Mouse (Mus musculus): ENCODE results near the gene Npas2. TPM values are rescaled to one million over a fixed set of nuclear protein-coding genes. Genes with fewer than 3 reads are reported as not detected.

The Npas2 gene
- polyA plus RNA-seq, 1 experiment from 2014 or later: 1.2 TPM

DNA sequence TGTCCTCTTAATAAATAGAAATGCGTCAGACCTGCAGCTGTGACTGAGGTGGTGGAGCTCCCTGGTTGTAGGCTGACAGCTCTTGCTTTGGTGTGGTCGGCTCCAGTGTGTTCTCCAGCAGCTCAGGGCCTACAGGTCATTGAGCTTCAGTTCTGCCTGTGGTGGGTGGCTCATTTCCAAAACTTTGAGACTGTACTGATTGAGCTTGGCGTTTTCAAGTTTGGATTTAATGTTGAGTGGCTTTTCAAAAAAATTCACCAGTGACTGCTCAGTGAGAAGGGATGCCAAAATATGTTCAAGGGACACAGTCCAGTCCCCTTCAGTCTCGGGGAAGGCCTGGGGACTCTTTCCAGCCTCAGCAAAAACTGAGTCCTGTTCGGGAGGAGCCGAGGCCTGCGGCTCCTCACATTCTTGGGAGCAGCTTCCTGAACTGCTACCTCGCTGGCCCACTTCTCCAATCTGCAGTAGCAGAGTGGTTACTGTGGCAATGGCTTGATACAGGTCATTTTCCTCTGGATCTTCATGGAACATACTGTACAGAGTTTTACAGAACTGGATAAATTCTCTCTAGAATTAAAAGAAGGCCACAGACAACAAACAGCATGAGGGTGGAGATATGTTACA lies 178.8 kb downstream of the Npas2 start:
- Histone ChIP-seq H3K27ac (ENCODE audit: low read depth, low read length) (no peak overlapping the region), H3K4me3 (ENCODE audit: low read length) (no peak overlapping the region), H3K4me2 (ENCODE audit: low read length) (no peak overlapping the region), H3K27me3 (replicated peaks; ENCODE audit: control insufficient read depth, insufficient read depth, low read length) (no peaks in the 10 kb centered on the region), H3K9ac (ENCODE audit: low read depth, low read length) (no peak overlapping the region), H3K9me3 (ENCODE audit: control insufficient read depth, low read length) (no peaks in the 10 kb centered on the region), H3K4me1 (ENCODE audit: control insufficient read depth, insufficient read depth, low read depth, low read length) (peaks cover 10% of the 10 kb centered on the region), H3K36me3 (ENCODE audit: control insufficient read depth, insufficient read depth, low read length) (peaks cover 24% of the 10 kb centered on the region)
- 82% methylated on average over 8 of the region's 8 CpGs for WGBS
- no peak for ATAC-seq

DNA sequence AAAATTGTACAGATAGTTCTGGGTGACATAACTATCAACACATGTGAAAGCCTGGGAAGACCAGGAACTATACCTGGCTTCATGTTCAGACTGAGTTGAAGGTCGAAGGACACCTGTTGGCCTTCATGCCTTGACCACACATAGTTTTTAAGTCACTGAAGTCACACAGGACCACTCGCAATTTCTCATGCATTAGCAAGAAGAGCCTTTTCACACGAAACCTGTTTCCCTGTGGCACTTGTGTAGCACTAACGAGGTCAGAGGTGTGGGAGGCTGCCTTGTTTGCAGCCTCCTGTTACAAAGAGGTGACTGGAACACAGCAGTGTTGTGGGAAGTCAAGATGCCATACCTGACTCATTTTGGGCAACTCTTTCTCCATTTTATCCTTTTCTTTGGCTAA lies 179.8 kb downstream of the Npas2 start:
- Histone ChIP-seq H3K4me1 (ENCODE audit: control insufficient read depth, insufficient read depth, low read depth, low read length) (peaks cover 10% of the 10 kb centered on the region), H3K4me3 (ENCODE audit: low read length) (no peak overlapping the region), H3K36me3 (ENCODE audit: control insufficient read depth, insufficient read depth, low read length) (peaks cover 24% of the 10 kb centered on the region), H3K9ac (ENCODE audit: low read depth, low read length) (no peak overlapping the region), H3K27me3 (replicated peaks; ENCODE audit: control insufficient read depth, insufficient read depth, low read length) (no peaks in the 10 kb centered on the region), H3K9me3 (ENCODE audit: control insufficient read depth, low read length) (no peaks in the 10 kb centered on the region), H3K27ac (ENCODE audit: low read depth, low read length) (no peak overlapping the region), H3K4me2 (ENCODE audit: low read length) (no peak overlapping the region)
- 72% methylated on average over 4 of the region's 4 CpGs for WGBS
- no peak for ATAC-seq

DNA sequence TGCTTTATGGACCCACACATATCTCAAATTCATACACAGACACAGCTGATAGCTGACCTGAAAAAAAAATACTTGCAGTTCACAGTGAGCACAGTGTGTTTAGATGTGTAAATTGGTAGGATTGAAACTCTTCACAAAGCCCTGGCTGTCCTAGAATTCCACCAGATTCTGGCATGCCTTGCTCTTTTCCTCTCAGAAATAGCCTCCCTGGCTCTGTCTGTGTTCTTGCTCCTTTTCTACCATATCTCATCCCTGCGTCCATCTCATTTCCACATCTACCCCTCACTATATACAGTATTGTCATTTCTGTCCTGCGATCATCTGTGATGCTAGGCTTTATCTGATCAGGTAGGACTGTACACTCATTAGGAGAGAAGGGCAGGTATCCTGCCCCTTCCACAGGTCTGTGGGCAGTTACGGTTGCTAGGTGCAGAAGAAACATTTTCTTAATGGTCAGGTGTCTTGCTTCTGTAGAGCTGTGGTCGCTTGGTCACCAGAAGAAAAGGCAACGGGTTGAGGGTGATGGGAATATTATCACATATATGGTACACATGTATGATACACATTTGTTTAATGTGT lies 180.8 kb downstream of the Npas2 start:
- Histone ChIP-seq H3K9ac (ENCODE audit: low read depth, low read length) (no peak overlapping the region), H3K9me3 (ENCODE audit: control insufficient read depth, low read length) (no peaks in the 10 kb centered on the region), H3K4me3 (ENCODE audit: low read length) (no peak overlapping the region), H3K27ac (ENCODE audit: low read depth, low read length) (no peak overlapping the region), H3K4me2 (ENCODE audit: low read length) (no peak overlapping the region), H3K4me1 (ENCODE audit: control insufficient read depth, insufficient read depth, low read depth, low read length) (peaks cover 4% of the 10 kb centered on the region), H3K36me3 (ENCODE audit: control insufficient read depth, insufficient read depth, low read length) (peaks cover 24% of the 10 kb centered on the region), H3K27me3 (replicated peaks; ENCODE audit: control insufficient read depth, insufficient read depth, low read length) (no peaks in the 10 kb centered on the region)
- no peak for ATAC-seq
- 89% methylated on average over 5 of the region's 5 CpGs for WGBS

DNA sequence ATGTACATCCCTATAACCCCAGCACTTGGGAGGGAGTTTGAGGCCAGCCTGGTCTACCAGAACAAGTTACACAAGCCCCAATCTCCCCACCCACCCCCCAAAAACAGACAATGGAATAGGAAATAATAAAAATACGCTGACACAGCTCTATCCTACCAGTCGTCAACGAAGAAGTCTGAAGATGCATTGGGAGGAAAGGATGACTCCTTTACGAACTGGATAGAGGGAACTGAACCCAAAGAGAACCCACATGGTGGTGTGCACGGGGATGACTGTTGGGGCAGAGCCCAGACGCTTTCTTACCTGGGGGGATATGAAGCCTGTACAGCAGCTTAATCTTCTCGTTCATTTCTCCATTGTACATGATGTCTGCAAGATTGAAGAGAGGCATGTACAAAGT lies 182.6 kb downstream of the Npas2 start:
- 84% methylated on average over 7 of the region's 7 CpGs for WGBS
- Histone ChIP-seq H3K4me3 (ENCODE audit: low read length) (no peak overlapping the region), H3K9me3 (ENCODE audit: control insufficient read depth, low read length) (no peaks in the 10 kb centered on the region), H3K4me2 (ENCODE audit: low read length) (no peak overlapping the region), H3K27me3 (replicated peaks; ENCODE audit: control insufficient read depth, insufficient read depth, low read length) (no peaks in the 10 kb centered on the region), H3K4me1 (ENCODE audit: control insufficient read depth, insufficient read depth, low read depth, low read length) (no peaks in the 10 kb centered on the region), H3K27ac (ENCODE audit: low read depth, low read length) (no peak overlapping the region), H3K9ac (ENCODE audit: low read depth, low read length) (no peak overlapping the region), H3K36me3 (ENCODE audit: control insufficient read depth, insufficient read depth, low read length) (peaks cover 14% of the 10 kb centered on the region)
- no peak for ATAC-seq

DNA sequence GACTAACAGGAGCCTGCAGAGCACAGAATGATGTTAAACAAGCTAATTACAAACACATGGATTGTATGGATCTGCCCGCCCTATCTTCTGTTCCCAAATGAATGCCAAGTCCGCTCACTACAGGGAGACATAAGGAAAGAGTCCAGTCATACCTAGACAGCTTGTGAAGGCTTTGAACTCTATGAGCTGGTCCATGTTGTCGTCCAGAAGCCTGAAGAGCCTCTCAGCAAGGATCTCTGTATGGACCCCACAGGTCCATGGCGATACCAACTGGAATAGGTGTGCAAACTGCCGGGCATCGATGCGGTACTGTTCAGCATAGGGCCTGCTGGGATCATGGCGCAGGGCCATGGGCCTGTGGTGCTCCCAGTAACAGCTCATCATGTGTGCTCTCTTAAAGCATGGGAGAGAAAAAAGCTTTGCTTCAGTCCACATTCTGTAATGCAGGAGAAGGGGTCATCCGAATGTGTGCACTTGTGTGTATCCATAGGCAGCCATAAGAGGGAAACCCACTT lies 183.3 kb downstream of the Npas2 start:
- 0 out of 2 replicates have a peak, but pooled peaks have one; percentile 4 for ATAC-seq
- Histone ChIP-seq H3K27ac (ENCODE audit: low read depth, low read length) (no peak overlapping the region), H3K27me3 (replicated peaks; ENCODE audit: control insufficient read depth, insufficient read depth, low read length) (no peaks in the 10 kb centered on the region), H3K9ac (ENCODE audit: low read depth, low read length) (no peak overlapping the region), H3K4me1 (ENCODE audit: control insufficient read depth, insufficient read depth, low read depth, low read length) (no peaks in the 10 kb centered on the region), H3K36me3 (ENCODE audit: control insufficient read depth, insufficient read depth, low read length) (peaks cover 8% of the 10 kb centered on the region; the same call in 1 of the 2 replicates), H3K4me3 (ENCODE audit: low read length) (no peak overlapping the region), H3K4me2 (ENCODE audit: low read length) (no peak overlapping the region), H3K9me3 (ENCODE audit: control insufficient read depth, low read length) (no peaks in the 10 kb centered on the region)
- 89% methylated on average over 9 of the region's 9 CpGs for WGBS

DNA sequence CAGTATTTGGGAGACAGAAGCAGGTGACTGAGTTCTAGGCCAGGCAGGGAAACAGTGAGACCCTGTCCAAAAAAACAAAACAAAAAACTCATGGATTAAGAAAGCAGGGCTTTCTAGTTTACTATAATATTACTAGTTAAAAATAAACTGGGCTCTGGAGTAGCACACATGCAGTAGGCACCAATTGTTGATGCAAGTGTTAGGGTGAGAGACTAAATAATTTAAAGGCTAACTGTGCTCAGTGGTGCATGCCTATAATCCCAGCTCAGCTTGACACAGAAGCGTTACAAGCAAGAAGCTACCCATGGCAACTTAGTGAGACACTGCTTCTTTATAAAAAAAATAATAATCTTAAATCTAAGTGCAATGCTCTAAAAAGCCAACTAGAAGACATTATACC lies 185.0 kb downstream of the Npas2 start:
- WGBS: 64% methylated on average over 1 of the region's 1 CpGs
- no peak for ATAC-seq

DNA sequence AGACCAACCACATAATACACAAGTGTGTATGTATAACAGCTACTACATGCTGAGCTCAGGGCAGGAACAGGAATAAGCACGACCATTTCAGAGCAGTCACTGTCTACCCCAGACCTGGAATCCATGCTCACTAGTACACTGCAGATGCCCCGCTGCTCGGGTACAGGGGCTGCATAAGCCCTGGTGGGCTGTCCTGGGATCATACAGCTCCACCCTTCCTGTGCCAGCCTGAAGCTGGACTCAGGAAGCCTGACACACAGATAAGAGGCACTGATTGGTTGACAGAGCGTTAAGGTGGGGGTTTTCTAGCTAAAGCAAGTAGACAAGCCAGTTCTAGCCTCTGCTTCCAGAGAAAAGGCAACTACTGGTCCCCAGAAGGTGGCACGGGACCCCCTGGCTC lies 185.5 kb downstream of the Npas2 start:
- ATAC-seq: no peak
- H3K4me3 ChIP-seq (ENCODE audit: low read length): no peak overlapping the region
- H3K27me3 ChIP-seq (replicated peaks; ENCODE audit: control insufficient read depth, insufficient read depth, low read length): no peaks in the 10 kb centered on the region
- H3K9ac ChIP-seq (ENCODE audit: low read depth, low read length): no peak overlapping the region
- no peak overlapping the region for H3K4me2 ChIP-seq (ENCODE audit: low read length)
- H3K27ac ChIP-seq (ENCODE audit: low read depth, low read length): no peak overlapping the region
- no peaks in the 10 kb centered on the region for H3K4me1 ChIP-seq (ENCODE audit: control insufficient read depth, insufficient read depth, low read depth, low read length)
- WGBS: 76% methylated on average over 5 of the region's 5 CpGs
- H3K36me3 ChIP-seq (ENCODE audit: control insufficient read depth, insufficient read depth, low read length): no peaks in the 10 kb centered on the region
- no peaks in the 10 kb centered on the region for H3K9me3 ChIP-seq (ENCODE audit: control insufficient read depth, low read length)

More for the DNA sequence above, 185.0 kb downstream of the Npas2 start:
- H3K9ac ChIP-seq (ENCODE audit: low read depth, low read length): no peak overlapping the region
- H3K4me1 ChIP-seq (ENCODE audit: control insufficient read depth, insufficient read depth, low read depth, low read length): no peaks in the 10 kb centered on the region
- no peaks in the 10 kb centered on the region for H3K27me3 ChIP-seq (replicated peaks; ENCODE audit: control insufficient read depth, insufficient read depth, low read length)
- no peak overlapping the region for H3K27ac ChIP-seq (ENCODE audit: low read depth, low read length)
- H3K4me2 ChIP-seq (ENCODE audit: low read length): no peak overlapping the region
- H3K36me3 ChIP-seq (ENCODE audit: control insufficient read depth, insufficient read depth, low read length): no peaks in the 10 kb centered on the region
- no peaks in the 10 kb centered on the region for H3K9me3 ChIP-seq (ENCODE audit: control insufficient read depth, low read length)
- no peak overlapping the region for H3K4me3 ChIP-seq (ENCODE audit: low read length)

DNA sequence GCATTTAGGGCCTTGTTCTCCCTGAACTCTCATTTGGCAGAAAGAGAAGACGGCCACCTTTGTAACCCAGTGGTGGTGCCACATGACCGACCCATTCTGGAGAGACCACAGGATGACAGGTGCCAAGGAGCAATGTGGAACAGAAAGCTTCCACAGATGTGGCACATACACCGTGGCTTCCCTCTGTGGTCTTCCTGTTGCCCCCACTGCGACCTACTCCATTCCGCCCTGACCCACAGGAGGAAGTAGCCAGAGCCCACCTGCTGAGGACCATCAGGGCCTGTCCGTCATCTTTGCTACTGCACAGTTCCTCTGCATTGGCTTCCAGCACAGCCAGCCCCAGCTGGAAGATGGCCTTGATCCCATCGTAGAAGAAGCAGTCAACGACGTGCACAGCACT lies 187.5 kb downstream of the Npas2 start:
- no peaks in the 10 kb centered on the region for H3K36me3 ChIP-seq (ENCODE audit: control insufficient read depth, insufficient read depth, low read length)
- 82% methylated on average over 9 of the region's 9 CpGs for WGBS
- no peak overlapping the region for H3K27ac ChIP-seq (ENCODE audit: low read depth, low read length)
- H3K4me1 ChIP-seq (ENCODE audit: control insufficient read depth, insufficient read depth, low read depth, low read length): no peaks in the 10 kb centered on the region
- H3K4me2 ChIP-seq (ENCODE audit: low read length): no peak overlapping the region
- no peaks in the 10 kb centered on the region for H3K27me3 ChIP-seq (replicated peaks; ENCODE audit: control insufficient read depth, insufficient read depth, low read length)
- no peak overlapping the region for H3K9ac ChIP-seq (ENCODE audit: low read depth, low read length)
- no peaks in the 10 kb centered on the region for H3K9me3 ChIP-seq (ENCODE audit: control insufficient read depth, low read length)
- H3K4me3 ChIP-seq (ENCODE audit: low read length): no peak overlapping the region
- ATAC-seq: no peak

DNA sequence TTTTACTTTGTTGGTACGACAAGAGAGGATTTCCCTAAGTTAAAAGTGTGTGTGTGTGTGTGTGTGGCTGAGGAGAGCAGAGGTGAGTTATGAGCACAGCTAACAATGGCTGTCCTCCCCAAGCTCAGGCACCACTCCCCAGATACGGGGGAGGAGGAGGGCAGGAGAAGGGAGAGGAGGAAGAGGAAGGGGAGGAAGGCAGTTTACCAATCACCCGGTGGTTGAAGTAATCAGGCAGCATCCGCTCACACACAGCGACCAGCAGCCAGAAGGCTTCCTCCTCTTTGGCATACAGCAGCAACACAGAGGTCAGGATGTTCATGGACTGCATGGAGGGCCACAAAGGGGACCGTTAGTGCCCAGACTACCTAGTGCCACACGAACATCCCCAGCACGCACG lies 191.4 kb downstream of the Npas2 start:
- ATAC-seq: no peak
- Histone ChIP-seq H3K4me2 (ENCODE audit: low read length) (no peak overlapping the region), H3K4me3 (ENCODE audit: low read length) (no peak overlapping the region), H3K4me1 (ENCODE audit: control insufficient read depth, insufficient read depth, low read depth, low read length) (no peaks in the 10 kb centered on the region), H3K27me3 (replicated peaks; ENCODE audit: control insufficient read depth, insufficient read depth, low read length) (no peaks in the 10 kb centered on the region), H3K9me3 (ENCODE audit: control insufficient read depth, low read length) (no peaks in the 10 kb centered on the region), H3K9ac (ENCODE audit: low read depth, low read length) (no peak overlapping the region), H3K27ac (ENCODE audit: low read depth, low read length) (no peak overlapping the region), H3K36me3 (ENCODE audit: control insufficient read depth, insufficient read depth, low read length) (no peaks in the 10 kb centered on the region)
- WGBS: 88% methylated on average over 9 of the region's 9 CpGs

All from hindbrain, embryonic 16.5 days (tissue).